Mouse (Mus musculus): ENCODE data around the gene U2af2.

Gene U2af2

GRCm38 (mm10) chr7:5037026-5037425 is 24.9 kb upstream of the U2af2 start:
- DNase-seq (ENCODE audit: low spot score in 2 of 2): peak in 1 of 2 experiments; percentile 48

DNA sequence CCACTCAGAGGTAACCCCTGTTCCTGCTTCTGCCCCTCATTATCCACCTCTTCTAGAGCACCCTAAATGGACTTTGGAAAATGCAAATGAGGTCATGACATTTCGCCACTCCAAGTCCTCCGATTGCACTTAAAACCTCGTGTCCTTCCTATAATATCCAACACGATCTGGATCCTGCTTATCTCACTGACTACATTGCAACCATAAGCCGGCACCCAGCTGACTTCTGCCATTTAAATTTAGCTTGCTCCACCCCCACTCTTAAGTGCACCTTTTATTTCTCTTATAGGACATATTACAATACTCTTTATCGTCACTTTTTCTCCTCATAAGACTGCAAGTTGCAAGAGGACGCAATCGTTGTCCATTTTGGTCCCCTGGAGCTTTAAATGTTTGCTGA is 24.5 kb upstream of the U2af2 start:
- DNase-seq (ENCODE audit: low spot score in 2 of 2): peak in 1 of 2 experiments; percentile 30

GRCm38 (mm10) chr7:5038109-5038732 is 23.7 kb upstream of the U2af2 start, which contains the start of gene Zfp784:
Gene Zfp784, minus strand, starts transcription at chr7:5038446.
- peak; percentile 93 for DNase-seq (ENCODE audit: low spot score in 2 of 2)

GRCm38 (mm10) chr7:5038940-5039339 is 23.0 kb upstream of the U2af2 start:
- no peak for DNase-seq (ENCODE audit: low spot score in 2 of 2)

DNA sequence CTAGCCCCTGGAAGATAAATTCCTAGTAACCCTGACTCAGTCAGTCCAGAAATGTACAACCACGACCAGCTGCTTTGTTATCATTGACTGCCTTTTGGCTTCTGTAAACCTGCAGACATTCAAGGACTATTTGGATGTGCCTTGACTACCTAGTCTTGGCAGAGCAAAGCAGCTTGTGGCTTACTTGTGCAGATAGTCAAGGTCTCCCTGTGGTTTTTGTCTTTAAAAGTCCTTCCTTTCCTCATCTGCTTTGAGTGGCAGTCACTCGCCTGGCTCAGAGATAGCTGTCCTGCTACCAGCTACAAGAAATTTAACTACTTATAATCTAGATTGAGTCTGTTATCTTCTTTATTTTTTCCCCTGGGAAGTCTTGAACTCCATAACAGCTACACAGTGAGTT is 17.0 kb upstream of the U2af2 start:
- DNase-seq (ENCODE audit: low spot score in 2 of 2): no peak

- DNase-seq (ENCODE audit: low spot score in 2 of 2): no peak
These were observed 15.8 kb upstream of the U2af2 start for GRCm38 (mm10) chr7:5046112-5046511.

DNA sequence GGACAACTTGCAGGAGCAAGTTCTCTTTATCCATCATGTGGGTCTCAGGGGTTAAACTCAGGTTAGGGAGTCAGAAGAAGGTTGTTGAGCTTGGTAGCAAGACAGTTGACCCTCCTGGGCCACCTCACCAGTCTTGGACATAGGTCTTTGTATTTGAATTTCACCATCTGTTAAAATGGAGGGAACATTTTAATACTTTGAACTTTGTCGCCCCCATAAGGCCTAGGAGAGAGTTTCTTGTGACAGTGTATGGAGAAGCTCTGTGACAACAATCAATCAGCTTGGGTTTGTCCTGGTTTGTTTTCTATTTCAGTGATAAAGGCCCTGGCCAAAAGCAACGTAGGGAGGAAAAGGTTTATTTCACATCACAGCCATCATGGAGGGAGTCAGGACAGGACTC is 14.6 kb upstream of the U2af2 start:
- no peak for DNase-seq (ENCODE audit: low spot score in 2 of 2)

DNA sequence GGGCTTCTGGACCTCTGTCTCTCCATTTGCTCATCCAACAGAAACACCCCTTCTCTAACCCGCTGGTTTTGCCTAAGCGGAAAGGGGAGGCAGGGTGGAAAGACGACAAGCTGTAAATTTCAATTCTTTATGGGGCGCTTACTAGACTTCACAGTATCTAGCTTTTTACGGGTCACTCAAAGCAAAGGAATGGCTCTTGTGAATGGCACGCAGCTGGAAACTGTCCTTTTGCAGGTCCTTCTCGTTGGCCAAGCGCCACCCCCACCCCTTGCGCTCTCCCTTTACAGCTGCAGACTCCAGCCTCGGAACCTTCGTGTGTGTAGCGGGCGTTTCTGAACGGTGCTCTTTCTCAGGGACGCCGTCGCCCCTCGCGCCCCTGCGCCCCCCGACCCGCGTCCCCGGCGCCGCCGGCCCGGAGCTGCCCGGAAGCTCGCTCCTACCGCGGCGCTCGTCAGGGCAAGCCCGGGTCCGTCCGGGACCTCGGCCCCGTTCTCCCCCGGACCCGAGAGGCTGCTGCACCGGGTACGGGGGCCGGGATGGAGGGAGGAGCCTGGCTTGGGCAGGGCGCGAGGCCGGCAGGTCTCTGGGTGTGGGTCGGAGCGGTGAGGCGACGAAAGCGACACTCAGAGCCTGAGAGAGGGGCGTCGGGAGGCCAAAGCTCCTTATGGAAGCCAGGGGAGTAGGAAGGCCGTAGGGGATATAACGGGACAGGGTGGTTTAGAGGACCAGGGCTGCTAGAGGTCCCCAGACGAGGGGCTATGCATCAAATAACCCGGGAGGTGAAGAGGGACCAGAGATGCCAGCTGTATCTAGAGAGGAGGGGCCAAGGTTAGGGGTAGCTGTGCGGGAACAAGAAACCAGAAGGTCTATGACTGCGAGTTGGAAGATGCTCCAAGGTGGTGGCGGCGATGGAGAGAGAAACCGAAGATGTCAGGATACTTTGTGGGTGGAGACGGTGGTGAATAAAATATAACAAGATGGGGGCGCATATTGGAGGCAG is 10.4 kb upstream of the U2af2 start, which contains the start of gene Zfp580:
TSS of gene Zfp580 (plus strand) at position 346 of the 1,000 bp plus-strand sequence.
- DNase-seq (ENCODE audit: low spot score in 2 of 2): peak; percentile 86 to 88

DNA sequence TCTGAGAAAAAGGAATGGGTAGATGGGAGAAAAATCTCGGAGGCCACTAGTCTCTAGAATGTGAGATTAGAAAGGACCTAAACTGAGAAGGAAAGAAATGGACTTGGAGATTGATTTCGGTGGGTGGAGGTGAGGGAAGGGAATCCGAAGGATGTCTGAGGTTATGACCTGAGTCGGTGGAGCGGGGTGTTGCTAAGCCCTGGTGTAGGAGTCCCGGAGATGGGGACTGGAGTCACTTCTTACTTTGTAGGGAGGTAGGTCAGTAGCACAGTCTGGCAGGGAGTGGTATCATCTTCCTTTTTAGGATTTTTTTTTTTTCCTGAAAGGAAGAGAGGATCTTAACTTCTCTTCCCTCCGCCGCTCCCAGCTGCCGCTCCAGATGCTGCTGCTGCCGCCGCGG is 9.5 kb upstream of the U2af2 start:
- DNase-seq (ENCODE audit: low spot score in 2 of 2): no peak

GRCm38 (mm10) chr7:5052931-5053343 is 9.0 kb upstream of the U2af2 start:
- peak; percentile 54 to 64 for DNase-seq (ENCODE audit: low spot score in 2 of 2)

DNA sequence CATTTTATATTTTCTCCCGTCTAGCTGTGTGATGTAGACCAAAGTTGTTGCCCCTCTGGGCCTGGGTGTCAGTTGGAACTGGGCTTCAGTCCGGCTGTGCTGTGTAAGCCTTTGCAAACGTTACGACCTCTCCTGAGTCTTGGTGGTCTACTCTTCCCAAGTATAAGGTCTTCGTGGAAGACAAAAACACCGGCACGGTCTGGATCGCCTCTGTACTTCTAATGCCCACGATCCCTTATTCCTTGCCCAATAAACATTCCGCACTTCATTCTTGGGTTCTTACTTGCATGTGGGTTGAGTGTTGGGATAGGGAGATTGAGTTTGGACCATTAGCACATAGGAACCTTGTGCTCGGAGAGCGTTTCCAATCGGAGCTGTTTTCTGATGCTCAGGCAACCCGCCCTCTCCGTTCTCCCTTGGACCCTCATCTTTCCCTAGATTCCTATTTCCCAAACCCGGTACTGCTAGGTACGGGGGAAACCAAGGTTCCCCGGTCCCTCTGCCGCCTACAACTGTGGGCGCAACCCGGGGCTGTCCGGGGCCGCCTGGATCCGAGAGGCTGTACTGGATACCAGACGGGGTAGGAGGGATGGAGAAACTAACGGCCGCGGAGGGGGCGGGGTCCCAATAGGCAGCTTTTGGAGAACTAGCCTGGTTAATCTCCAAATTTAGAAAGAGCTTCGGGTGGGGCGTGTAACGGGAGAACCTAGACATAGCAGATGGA is 8.3 kb upstream of the U2af2 start:
- DNase-seq (ENCODE audit: low spot score in 2 of 2): peak; percentile 68

GRCm38 (mm10) chr7:5056651-5057263 is 5.2 kb upstream of the U2af2 start:
- DNase-seq (ENCODE audit: low spot score in 2 of 2): peak; percentile 83 to 84

DNA sequence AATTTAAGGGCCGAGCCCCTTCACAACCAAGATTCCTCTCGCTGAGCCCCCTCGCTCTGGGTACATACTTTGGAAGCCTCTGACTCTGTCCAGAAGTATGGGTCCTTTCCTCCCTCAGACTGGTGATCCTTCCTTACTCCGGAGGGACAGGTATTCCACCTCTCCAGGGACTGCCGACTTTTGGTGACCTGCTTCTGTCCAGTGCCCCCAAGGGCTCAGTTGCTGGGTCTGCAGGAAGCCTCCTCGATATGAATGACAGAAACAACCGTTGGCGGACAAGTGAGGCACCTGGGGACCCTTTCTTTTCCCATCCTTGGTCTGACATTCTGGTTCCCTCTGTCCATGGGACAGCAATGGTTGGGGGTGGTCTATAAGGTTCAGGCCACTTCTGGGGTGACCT is 4.6 kb upstream of the U2af2 start:
- DNase-seq (ENCODE audit: low spot score in 2 of 2): no peak

DNA sequence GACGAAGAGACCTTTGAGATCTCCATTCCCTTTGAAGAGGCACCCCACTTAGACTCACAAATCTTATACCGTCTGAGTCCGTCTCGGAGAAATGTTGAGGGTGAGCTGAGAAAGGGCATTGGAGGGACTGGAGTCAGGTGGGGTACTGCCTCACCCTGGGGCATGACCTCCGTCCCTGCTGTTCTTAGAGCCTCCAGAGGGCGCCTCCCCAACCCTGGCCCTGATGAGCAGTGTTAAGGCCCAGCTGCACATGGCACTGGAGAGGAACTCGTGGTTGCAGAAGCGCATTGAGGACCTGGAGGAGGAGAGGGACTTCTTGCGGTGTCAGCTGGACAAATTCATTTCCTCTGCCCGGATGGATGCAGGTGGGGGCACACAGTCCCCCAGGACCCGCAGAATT is 4.1 kb upstream of the U2af2 start:
- peak; percentile 53 to 64 for DNase-seq (ENCODE audit: low spot score in 2 of 2)

GRCm38 (mm10) chr7:5058631-5059030 is 3.3 kb upstream of the U2af2 start:
- no peak for DNase-seq (ENCODE audit: low spot score in 2 of 2)

DNA sequence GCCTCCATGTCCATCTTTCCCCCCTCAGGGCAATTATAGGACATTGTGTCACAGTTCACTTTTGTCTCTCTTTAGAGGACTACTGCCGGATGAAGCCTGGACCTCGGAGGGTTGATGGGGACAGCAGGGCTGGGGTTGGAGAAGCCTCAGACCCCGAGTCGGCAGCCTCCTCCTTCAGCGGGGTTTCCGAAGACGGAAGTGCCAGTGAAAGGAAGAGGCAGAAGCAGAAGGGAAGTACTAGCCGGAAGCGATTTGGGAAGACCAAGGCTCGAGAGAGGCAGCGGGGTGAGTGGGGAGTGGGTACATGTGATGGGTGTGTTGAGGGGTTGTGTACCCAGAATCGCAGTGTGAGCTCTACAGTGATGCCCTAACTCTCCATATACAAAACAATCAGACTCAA is 2.5 kb upstream of the U2af2 start:
- DNase-seq (ENCODE audit: low spot score in 2 of 2): peak; percentile 46 to 55

- DNase-seq (ENCODE audit: low spot score in 2 of 2): peak; percentile 85 to 91
These were observed 1.7 kb upstream of the U2af2 start for GRCm38 (mm10) chr7:5060239-5060731.

- DNase-seq (ENCODE audit: low spot score in 2 of 2): peak; percentile 98 to 100
These were observed 784 bp upstream of the U2af2 start for GRCm38 (mm10) chr7:5060944-5061773.

DNA sequence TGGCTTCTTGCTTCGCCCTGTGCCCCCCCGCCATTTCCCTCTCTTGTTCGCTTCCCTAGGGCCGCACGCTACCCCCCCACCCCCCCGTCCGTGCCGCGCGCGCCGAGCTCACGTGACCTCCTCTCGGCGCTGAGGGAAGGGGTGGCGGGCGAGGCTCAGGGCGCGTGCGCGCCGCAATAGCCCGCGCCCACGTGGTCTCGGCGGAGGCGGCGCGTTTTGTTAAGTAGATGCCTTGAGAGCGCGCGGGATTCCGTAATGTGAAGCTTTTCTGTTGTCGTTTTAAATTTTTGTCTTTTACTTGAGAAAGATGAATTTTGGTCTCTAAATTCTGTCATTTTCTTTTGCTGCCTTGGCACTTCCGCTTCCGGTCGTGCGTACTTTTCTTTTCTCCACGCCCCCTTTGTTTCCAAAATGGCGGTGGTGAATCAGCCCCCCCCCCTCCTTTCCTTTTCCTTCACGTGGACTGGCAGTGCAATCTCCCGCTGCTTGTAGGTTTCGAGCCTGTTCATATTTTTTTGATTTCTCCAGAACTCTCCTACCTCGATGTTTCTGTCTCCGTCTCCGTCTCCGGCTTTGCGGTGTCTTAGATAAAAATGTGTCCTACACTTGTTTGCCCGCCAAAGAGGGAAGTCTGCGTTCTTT is 538 bp downstream of the U2af2 start:
- peak; percentile 80 to 87 for DNase-seq (ENCODE audit: low spot score in 2 of 2)

DNA sequence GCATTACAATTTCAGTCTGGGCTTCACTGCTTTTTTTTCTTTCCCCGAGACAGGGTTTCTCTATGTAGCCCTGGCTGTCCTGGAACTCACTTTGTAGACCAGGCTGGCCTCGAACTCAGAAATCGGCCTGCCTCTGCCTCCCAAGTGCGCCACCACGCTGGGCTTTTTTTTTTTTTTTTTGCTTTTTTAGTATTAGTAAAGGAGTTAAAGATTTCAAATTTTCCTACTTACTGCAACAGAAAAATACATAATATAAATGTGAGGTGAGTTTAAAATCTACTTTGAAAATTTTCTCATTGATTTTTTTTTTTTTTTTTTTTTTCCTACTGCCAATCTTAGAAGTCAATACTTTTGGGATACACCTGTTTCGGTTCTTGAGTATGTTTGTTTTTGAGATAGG is 2.9 kb downstream of the U2af2 start:
- DNase-seq (ENCODE audit: low spot score in 2 of 2): no peak
